Mouse (Mus musculus) G1E (cell line): ENCODE measurements around the gene Wwox.
"Not testable (repeated sequence)": the region's sequence is repeated elsewhere in the genome, so short reads cannot be mapped to it uniquely, and the experiment has no call there.

Source experiments
- CTCF ChIP-seq: IDR thresholded peaks from 2 replicates; pipeline ENCODE4 v1.5.1; 2012; ENCODE audit warnings: low read depth, low read length, inconsistent platforms, mixed read lengths
- GATA2 ChIP-seq: IDR thresholded peaks from 2 replicates; pipeline ENCODE4 v1.6.1; 2012; ENCODE audit warnings: low read depth, low read length, inconsistent platforms, borderline replicate concordance
- POLR2AphosphoS5 ChIP-seq: IDR thresholded peaks from 2 replicates; pipeline ENCODE4 v1.6.1; 2012; ENCODE audit warnings: low read depth, low read length, inconsistent platforms; ENCODE audit not compliant: insufficient replicate concordance
- TAL1 ChIP-seq: conservative IDR thresholded peaks from 2 replicates; pipeline ENCODE4 v1.6.1; 2012; ENCODE audit warnings: low read depth, low read length, inconsistent platforms, mixed read lengths

DNA sequence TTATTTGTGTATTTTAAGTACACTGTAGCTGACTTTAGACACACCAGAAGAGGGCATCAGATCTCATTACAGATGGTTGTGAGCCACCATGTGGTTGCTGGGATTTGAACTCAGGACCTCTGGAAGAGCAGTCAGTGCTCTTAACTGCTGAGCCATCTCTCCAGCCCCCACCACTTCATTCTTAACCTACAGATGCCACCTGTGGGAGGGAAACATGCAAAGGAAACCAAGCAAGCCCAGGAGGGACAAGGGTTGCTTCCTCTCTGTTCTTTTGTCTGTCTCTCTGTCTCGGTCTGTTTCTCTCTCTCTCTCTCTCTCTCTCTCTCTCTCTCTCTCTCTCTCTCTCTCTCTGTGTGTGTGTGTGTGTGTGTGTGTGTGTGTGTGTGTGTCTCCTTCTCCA lies 388.4 kb downstream of the Wwox start:
- TF ChIP-seq CTCF, POLR2AphosphoS5, GATA2, TAL1: not testable (repeated sequence)
